Mouse (Mus musculus): Measurements from ENCODE around the gene Thpo.

- TF ChIP-seq POLR2A (IDR thresholded peaks at IDR 0.05; ENCODE audit: low read depth, low read length), result peak; percentile 81
- no peak for TF ChIP-seq CTCF (IDR thresholded peaks at IDR 0.05; ENCODE audit: extremely low read depth, insufficient read length, insufficient replicate concordance, low read depth, low read length)
Measured at GRCm38 (mm10) chr16:20715976-20716840, 18.1 kb downstream of the Thpo start.
